Mouse (Mus musculus) neural tube, embryonic 10.5 days (tissue): ENCODE data around the gene Sdk1.
A peak's percentile ranks its signal among the peaks of the same experiment; 100 is the strongest.

ENCODE experiments used
- DNase-seq: peaks from one replicate; pipeline ENCODE4 v3.0.0-alpha.2; 2017; ENCODE audit warnings: low spot score; ENCODE audit errors: extremely low spot score

Sdk1 gene

DNA sequence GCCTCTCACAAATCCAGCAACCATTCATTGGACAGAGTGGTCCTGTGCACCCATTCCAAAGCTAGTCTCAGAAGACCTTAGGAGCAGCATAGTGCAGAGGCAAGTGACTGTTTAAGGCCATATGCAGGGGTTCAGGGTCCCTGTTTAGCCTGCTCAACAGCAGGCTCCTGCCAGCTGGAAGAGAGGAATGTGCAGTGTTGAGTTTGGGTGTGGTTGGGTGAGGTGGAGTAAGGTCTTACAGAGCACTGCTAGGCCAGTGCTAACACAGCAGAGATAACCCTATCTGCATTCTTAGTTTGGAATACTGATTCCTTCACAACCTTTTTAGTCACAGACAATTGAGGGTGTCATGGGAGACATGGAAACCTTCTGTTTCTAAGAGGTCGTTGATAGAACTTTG lies 206.0 kb downstream of the Sdk1 start:
- no peak for DNase-seq

DNA sequence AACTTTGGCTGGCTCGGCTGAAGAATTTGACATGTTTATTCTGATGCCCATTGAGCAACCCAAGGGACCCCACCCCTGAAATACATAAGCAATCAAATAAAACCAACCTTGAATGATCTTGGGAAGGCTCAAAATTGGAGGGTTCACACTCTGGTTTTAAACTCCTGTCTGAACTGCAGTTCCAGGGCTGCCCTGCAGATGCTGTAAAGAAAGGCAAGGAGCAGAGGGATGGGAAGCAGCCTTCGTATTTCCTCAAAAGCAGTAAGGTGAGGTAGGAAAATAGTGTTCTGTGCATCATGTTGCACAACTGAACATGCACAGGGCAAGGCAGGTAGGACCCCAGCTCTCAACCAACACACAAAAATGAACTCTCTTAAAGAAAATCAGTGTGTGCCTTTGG lies 222.1 kb downstream of the Sdk1 start:
- no peak for DNase-seq

- DNase-seq, result no peak
Observed at GRCm38 (mm10) chr5:141468821-141469220, 227.5 kb downstream of the Sdk1 start.

DNA sequence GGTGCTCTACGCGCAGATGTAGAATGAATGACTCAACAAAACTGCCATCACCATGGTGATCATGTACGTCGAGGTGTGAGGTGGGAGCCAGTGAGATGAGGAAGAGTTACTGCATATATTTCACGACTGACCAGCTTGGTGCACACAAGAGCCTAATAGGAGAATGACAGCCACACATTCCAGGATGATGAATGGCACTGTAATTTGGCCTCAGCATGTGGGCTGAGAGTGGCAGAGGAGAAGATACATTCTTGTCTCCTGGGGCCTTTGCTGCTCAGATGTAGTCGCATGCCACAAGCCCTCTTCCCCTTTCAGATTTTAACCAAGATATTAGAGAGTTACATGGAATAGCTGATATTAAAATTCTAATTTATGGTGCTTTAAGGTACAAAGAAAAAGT lies 264.0 kb downstream of the Sdk1 start:
- DNase-seq, result peak; percentile 30

- no peak for DNase-seq
Observed at GRCm38 (mm10) chr5:141506344-141506743, 265.1 kb downstream of the Sdk1 start.

DNA sequence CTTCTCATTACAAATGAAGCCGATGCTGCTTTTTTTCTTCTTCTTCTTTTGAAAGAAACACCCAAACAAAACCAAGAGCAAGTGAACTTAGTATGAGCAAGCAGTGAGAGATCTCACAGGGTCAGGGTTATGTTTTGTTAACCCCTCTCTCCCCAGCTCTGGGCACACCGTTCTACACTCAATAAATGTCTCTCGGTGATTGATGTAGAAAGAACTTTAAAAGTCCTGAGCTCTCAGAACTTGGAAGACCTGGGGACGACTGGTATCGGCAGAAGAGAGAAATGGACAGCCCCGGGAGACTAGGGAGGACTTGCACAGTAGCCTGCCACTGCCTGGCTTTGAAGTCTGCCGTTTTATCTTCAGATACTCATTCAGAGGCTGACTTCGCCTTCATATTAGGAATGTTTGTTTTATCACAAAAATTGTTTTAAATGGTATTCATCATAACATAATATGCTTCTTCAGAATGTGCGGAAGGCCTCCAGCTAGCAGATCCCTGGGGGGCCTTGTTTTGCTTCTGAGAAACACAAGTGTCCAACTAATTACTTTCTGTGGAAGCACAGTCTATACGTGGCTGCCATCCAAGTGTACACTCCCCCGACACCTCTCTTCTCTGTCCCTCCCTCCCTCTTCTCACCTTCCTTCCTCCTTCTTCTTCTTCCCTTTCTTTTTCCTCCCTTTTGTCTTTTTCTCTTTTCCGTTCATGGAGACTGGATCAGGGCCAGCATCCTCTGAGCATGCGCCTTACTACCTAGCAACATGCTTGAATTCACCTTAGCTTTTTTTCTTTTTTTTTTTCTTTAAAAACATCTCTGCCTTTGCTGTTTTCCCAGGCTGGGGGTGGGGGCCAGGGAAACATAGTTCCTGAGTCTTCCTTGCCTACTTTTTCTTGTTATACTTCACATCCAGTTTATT lies 283.8 kb downstream of the Sdk1 start:
- DNase-seq, result no peak

DNA sequence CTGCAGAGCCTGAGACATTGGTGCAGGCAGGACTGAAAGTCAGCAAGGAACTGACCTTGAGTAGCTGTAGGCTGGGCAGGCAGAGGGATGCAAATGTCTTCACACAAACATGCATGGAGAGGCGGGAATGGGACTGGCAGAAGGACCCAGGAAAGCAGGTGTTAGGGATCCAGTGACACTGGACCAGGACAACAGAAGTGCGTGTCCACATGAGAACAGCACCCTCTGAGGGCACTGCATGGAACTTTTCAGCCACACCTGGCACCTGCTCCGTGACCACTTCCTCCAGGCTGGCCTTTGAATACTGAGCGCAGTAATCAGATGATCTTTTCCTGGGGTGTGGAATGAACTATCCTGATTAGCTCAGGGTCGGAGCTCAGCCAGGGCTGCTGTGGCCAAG lies 298.9 kb downstream of the Sdk1 start:
- DNase-seq, result no peak

DNA sequence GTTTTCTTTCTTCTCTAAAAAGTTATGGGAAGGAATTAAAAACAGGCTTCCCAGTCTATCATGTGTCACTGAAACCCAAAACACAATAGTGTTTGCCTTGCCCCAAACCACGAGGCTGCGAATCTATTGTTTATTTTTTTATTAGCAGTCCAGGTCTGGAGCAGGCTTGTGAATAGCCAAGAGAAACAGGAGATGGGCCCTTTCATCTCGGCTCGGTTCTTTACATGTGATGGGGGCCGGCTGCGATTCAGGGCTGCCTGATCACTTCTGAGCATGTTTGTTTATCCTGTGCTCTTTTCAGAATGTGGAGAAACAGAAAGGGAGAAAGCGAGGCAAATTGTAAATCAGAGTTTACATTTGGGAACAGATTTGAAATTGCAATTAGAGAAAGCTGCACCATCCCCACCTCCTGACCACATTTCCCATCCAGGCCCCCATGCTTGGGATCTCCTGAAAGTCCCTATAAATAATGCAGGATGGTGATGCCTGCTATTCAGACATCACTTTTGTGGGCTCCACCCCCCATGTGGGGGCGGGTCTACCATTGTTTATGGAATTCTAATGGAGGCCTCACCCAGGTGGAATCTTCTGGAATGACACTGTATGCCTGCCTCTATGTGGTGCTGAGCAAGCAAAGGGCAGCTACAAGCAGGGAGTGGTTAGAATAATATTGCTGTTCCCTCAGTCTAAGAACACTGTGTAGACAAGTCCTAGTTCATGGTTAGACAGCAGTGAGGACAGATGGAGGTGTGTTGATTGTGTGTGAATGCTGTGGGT lies 301.8 kb downstream of the Sdk1 start:
- no peak for DNase-seq

DNA sequence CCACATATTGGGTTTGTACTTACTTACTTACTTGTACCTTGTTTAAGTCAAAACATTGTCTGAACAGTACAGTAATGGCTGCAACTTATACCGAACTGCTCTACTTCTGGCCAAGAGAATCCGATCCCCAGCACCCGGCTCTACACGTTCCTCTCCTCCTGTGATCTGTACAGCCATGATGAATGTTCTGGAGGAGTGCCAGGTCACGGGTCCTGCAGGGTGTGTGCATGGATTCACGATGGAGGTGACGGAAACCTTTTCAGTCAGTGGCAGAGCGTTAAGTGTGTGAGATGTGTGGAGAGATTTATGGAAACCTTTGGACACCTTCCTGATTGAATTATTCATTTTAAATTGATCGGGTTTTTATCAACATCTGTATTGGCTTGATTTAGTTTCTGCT lies 312.2 kb downstream of the Sdk1 start:
- no peak for DNase-seq

- no peak for DNase-seq
Observed at GRCm38 (mm10) chr5:141558731-141559130, 317.4 kb downstream of the Sdk1 start.

DNA sequence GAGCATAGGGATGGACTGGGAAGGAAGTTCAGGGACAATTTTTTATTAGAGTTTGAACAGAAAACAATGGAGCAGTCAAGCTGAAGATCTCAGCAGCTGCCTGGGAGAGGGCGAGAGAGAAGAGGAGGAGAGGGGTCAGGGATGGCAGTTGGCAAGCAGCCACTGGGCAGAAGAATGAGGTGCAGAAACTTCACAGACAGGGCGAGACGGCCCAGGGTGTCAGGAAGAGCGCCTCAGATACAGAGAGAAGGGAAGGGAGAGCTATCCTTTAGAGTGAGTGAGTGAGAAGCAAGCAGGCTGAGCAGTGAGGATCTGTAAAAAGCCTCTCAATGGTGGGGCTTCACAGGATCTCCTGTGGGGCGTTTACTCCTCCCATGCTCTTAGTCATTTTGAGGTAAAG lies 319.0 kb downstream of the Sdk1 start:
- DNase-seq, result no peak

DNA sequence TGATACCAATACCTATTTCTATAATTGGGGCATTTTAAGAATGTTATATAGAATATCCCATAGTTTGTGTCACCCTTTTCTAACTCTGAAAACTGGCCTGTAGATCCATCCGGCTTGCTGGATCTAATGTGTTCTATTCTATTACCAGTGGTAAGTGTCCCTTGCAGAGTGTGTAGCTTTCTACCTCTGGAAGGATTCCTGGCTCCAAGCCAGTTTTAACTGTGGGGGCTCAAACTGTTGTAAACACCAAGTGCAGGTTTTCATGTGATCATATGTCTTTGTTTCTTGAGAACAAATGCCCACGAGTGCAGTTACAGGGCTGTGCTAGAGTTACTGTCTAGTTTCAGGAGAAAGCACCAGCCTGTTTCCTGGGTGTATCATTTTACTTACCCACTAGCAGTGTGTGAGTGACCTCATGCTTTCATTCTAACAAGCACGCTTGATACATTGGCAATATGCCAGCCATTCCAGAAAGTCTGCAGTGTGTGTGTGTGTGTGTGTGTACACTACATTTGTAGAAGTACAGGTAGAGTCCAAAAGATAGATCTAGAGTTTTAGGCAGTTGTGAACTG lies 320.8 kb downstream of the Sdk1 start:
- no peak for DNase-seq

DNA sequence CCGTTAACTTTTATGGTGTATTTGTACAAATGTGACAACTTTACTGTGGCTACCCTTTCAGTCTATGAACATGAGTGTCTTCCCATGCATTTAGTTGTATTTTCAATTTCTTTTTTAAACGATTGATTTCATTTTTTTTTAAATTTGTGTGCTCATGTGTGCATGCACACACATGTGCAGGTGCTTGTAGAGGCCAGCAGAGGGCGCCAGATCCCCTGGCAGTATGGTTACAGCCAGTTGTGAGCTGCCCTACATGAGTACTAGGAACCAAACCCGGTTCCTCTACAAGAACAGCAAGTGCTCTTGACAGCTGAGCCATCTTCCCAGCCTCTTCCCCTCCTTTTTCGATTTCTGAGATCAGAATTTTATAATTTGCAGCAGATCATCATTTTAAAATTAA lies 322.9 kb downstream of the Sdk1 start:
- DNase-seq, result no peak

GRCm38 (mm10) chr5:141568106-141568505 lies 326.8 kb downstream of the Sdk1 start:
- no peak for DNase-seq

GRCm38 (mm10) chr5:141570442-141570841 lies 329.2 kb downstream of the Sdk1 start:
- no peak for DNase-seq

GRCm38 (mm10) chr5:141574263-141574662 lies 333.0 kb downstream of the Sdk1 start:
- DNase-seq, result no peak

DNA sequence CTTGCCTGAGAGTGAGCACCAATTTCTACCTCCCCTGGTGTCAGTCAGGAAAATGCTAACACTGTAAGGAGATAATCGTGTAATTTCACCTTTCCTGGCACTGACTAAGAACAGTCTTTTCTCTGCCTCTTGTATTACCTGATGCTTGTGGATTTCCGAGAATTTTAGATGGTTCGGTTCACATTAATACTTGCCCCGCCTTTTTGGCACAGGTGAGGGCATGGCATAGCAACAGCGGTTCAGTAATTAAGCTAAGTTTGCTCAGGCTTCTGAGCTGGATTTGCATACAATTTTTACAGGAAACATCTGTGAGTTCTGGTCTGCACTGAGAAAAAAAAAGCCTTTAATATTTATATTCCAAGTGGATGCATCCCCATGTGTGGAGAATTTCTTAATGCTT lies 350.0 kb downstream of the Sdk1 start:
- no peak for DNase-seq

DNA sequence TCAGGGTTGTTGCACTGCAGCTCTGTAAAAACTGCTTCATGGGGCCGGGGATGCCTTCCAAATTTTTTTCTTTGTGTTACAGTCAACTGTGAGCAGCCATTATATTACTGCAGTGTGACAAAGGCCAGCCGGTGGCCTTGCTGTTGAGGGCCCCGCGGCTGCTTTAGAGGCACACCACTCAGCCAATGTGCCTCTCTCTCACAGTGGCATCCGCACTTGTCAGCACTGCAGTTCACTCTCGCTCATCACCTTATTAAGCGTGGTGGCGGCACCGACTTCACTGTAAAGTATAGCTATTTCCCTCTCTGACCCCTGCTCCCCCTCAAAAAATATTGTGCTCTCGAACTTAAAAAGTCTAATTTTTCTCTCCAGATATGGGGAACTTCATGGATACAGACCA lies 371.4 kb downstream of the Sdk1 start:
- DNase-seq, result no peak

DNA sequence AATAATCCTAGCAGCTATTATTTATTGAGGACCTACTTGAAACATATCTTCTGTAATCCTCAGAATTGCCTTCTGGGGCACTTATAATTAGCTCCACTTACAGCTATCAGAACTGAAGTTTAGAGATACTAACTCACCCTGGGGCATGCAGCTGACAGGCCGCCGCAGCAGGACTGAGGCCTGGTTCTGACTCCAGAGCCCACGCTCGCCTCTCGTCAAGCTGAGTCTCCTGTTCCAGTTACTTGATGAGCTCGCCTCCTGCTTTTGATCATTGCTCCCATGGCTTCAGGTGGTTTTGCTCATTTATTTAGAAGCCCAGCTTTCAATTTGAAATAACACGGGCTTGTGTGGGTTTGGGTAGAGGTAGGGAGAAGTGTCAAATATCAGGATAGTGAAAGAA lies 374.5 kb downstream of the Sdk1 start:
- DNase-seq, result no peak

- no peak for DNase-seq
Observed at GRCm38 (mm10) chr5:141617660-141618059, 376.4 kb downstream of the Sdk1 start.

DNA sequence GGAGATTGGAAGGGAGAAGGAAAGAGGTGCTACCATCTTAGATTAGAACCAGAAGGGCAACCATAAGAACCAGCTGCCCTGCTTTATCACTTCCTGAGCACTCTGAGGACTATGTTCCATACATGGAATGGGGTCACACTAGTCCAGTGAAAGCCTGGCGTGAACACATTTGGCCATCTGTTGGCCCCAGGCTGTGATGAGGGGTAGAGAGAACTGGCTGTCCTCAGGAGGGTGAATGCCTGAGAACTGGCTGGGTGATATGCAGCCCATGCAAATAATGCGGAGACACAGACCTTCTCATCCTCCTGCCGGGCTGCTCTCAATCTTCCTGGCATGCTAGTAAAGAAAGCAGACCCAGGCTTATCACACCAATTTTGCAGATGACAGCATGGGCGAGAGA lies 384.1 kb downstream of the Sdk1 start:
- no peak for DNase-seq

DNA sequence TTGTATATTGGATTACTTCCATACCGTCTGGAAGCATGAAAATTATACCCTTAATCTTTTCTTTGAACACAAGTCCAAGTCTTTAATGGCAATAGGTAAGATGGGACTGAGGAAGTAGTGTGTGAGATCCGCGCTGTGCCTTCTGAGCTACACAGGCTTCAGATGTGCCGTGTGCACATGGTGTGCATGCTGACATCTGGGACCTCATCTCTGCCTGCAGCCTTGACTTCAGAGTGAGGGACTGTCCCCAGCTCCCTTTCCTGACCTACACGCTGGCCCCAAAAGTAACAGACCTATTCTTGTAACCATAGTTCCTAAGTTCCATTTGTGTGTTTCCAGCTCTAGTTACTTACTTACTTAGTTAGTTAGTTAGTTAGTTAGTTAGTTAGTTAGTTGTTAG lies 390.4 kb downstream of the Sdk1 start:
- DNase-seq, result no peak
